Mouse (Mus musculus) neural tube, embryonic 14.5 days (tissue): ENCODE results near the gene Rabep2. TPM values are rescaled to one million over a fixed set of nuclear protein-coding genes. Genes with fewer than 3 reads are reported as not detected.

Experiments used
- ATAC-seq: fragments of 200-750 bp; cut with Nextera tagmentation; 2 replicates; pipeline ENCODE4 v1.8.0; 2017; ENCODE audit warnings: low read depth, mild to moderate bottlenecking, moderate TSS enrichment, moderate library complexity
- H3K27ac ChIP-seq: fragments of 300-500 bp; sonication (generic); 2 replicates; pipeline ENCODE4 v1.5.1; 2014; ENCODE audit warnings: low read depth, mild to moderate bottlenecking, control low read depth, low read length, moderate library complexity, mixed read lengths
- H3K27me3 ChIP-seq: fragments of 300-500 bp; sonication (generic); 2 replicates; pipeline ENCODE4 v1.6.1; 2014; ENCODE audit warnings: low read length; ENCODE audit not compliant: control insufficient read depth, insufficient read depth
- H3K36me3 ChIP-seq: fragments of 300-500 bp; sonication (generic); 2 replicates; pipeline ENCODE4 v1.6.1; 2014; ENCODE audit warnings: low read length, mixed read lengths; ENCODE audit not compliant: control insufficient read depth, insufficient read depth
- H3K4me1 ChIP-seq: fragments of 300-500 bp; sonication (generic); 2 replicates; pipeline ENCODE4 v1.6.1; 2014; ENCODE audit warnings: low read length; ENCODE audit not compliant: control insufficient read depth, insufficient read depth
- H3K4me2 ChIP-seq: fragments of 300-500 bp; sonication (generic); 2 replicates; pipeline ENCODE4 v1.6.1; 2014; ENCODE audit warnings: mild to moderate bottlenecking, low read depth, low read length, control low read depth
- H3K4me3 ChIP-seq: fragments of 300-500 bp; sonication (generic); 2 replicates; pipeline ENCODE4 v1.5.1; 2014; ENCODE audit warnings: low read depth, low read length, control low read depth, mixed read lengths
- H3K9ac ChIP-seq: fragments of 300-500 bp; sonication (generic); replicated peaks from 2 replicates; pipeline ENCODE4 v1.6.1; 2014; ENCODE audit warnings: low read depth, mild to moderate bottlenecking, control low read depth, low read length, mixed read lengths
- H3K9me3 ChIP-seq: fragments of 300-500 bp; sonication (generic); 2 replicates; pipeline ENCODE4 v1.6.1; 2016; ENCODE audit warnings: low read length; ENCODE audit not compliant: control insufficient read depth
- WGBS: fragments of 180-500 bp; shearing (Covaris S2); extraction: QIAGEN DNeasy Blood & Tissue Kit; methylation state at CpG from one replicate; pipeline ENCODE4 v1.1.7; 2014; 5-methylcytosine and 5-hydroxymethylcytosine counted together
- polyA plus RNA-seq: library from polyadenylated mRNA; unstranded; fragments of >200 nt; fragmentation: Nextera tagmentation; extraction: Ambion mirVana; gene quantifications from 2 replicates; pipeline ENCODE4 v1.2.1, GENCODE M21; 2014

Gene Rabep2
- polyA plus RNA-seq, 1 experiment from 2014 or later = 19.8 TPM

DNA sequence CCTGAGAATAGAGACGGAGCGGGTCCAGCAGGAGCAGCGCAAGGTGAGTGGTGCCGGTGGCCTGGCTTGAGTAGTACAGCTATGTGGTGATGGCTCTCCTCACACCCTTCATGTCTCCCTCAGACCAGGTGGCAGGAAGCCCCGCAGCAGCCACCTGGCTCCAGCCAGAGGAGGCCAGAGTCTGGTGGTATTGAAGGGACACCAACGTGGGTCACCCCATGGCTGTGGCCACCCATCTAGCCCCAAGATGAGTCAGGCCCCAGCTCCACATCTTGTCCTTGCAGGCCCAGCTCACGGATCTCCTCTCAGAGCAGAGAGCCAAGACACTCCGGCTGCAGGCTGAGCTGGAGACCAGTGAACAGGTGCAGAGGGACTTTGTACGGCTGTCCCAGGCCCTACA is 16.0 kb downstream of the Rabep2 start:
- peaks cover 13% of the 10 kb centered on the region for H3K36me3 ChIP-seq
- H3K4me2 ChIP-seq = no peak overlapping the region
- H3K27ac ChIP-seq = no peak overlapping the region
- H3K4me1 ChIP-seq = no peaks in the 10 kb centered on the region
- ATAC-seq = no peak
- H3K9me3 ChIP-seq = no peaks in the 10 kb centered on the region
- no peaks in the 10 kb centered on the region for H3K27me3 ChIP-seq
- H3K4me3 ChIP-seq = no peak overlapping the region
- H3K9ac ChIP-seq = no peak overlapping the region
- 95% methylated on average over 9 of the region's 9 CpGs for WGBS

GRCm38 (mm10) chr7:126445104-126445815 is 16.7 kb downstream of the Rabep2 start:
- no peak overlapping the region for H3K9ac ChIP-seq
- WGBS = 93% methylated on average over 15 of the region's 15 CpGs
- no peak for ATAC-seq
- H3K4me2 ChIP-seq = no peak overlapping the region
- H3K27ac ChIP-seq = no peak overlapping the region
- H3K27me3 ChIP-seq = no peaks in the 10 kb centered on the region
- no peaks in the 10 kb centered on the region for H3K9me3 ChIP-seq
- H3K4me1 ChIP-seq = no peaks in the 10 kb centered on the region
- H3K4me3 ChIP-seq = no peak overlapping the region
- H3K36me3 ChIP-seq = peaks cover 13% of the 10 kb centered on the region

GRCm38 (mm10) chr7:126446217-126446616 is 17.7 kb downstream of the Rabep2 start:
- peaks cover 13% of the 10 kb centered on the region for H3K36me3 ChIP-seq
- H3K27me3 ChIP-seq = no peaks in the 10 kb centered on the region

DNA sequence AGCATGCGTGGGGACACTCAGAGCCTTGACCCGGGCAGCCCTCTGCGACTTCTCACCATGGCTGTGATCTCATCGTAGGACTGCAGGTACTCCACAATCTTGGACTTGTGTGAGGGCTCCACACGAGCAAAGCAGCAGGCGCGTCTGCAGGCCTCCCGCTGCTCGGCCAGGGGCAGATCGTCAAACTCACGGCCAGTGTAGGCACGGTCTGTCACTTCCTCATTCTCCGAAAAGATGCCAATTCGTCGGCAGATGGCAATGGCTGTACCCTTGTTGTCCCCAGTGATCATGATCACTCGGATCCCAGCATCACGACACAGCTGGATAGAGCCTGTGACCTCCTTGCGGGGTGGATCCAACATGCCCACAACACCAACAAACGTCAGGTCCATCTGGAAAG is 19.9 kb downstream of the Rabep2 start:
- 90% methylated on average over 19 of the region's 19 CpGs for WGBS

More at GRCm38 (mm10) chr7:126446217-126446616, 17.7 kb downstream of the Rabep2 start:
- no peak for ATAC-seq
- H3K27ac ChIP-seq = no peak overlapping the region
- H3K4me3 ChIP-seq = no peak overlapping the region
- no peaks in the 10 kb centered on the region for H3K9me3 ChIP-seq
- H3K4me2 ChIP-seq = no peak overlapping the region
- WGBS = 90% methylated on average over 21 of the region's 21 CpGs
- H3K4me1 ChIP-seq = no peaks in the 10 kb centered on the region
- H3K9ac ChIP-seq = no peak overlapping the region

GRCm38 (mm10) chr7:126449991-126450390 is 21.4 kb downstream of the Rabep2 start:
- no peaks in the 10 kb centered on the region for H3K9me3 ChIP-seq
- WGBS = 94% methylated on average over 18 of the region's 18 CpGs
- H3K4me1 ChIP-seq = no peaks in the 10 kb centered on the region
- ATAC-seq = no peak
- H3K9ac ChIP-seq = no peak overlapping the region
- no peaks in the 10 kb centered on the region for H3K27me3 ChIP-seq
- H3K4me3 ChIP-seq = no peak overlapping the region
- H3K4me2 ChIP-seq = no peak overlapping the region
- no peak overlapping the region for H3K27ac ChIP-seq
- peaks cover 3% of the 10 kb centered on the region; the same call in 1 of the 2 replicates for H3K36me3 ChIP-seq

More for the DNA sequence above, 19.9 kb downstream of the Rabep2 start:
- ATAC-seq = no peak
- no peak overlapping the region for H3K4me2 ChIP-seq
- H3K4me3 ChIP-seq = no peak overlapping the region
- H3K27me3 ChIP-seq = no peaks in the 10 kb centered on the region
- no peaks in the 10 kb centered on the region for H3K9me3 ChIP-seq
- H3K27ac ChIP-seq = no peak overlapping the region
- H3K9ac ChIP-seq = no peak overlapping the region
- no peaks in the 10 kb centered on the region for H3K4me1 ChIP-seq
- H3K36me3 ChIP-seq = peaks cover 13% of the 10 kb centered on the region

DNA sequence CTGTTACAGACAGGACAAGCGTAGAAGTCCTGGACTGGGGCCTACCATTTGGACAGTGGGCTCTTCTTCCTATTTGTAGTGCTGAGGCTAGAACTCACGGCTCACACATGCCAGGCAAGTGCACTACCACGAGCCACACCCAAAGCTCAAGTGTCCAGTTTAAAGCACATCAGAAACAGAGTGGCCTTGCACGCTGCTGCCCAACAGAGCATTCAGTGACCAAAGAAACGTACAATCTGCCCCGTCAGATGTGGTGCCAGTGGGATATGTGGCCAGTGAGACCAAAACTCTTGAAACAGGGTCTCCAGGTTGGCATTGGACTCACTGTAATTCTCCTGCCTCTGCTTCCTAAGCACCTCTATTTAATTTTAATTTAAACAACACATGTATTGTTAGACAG is 22.1 kb downstream of the Rabep2 start:
- Histone ChIP-seq H3K27me3 (no peaks in the 10 kb centered on the region), H3K4me2 (no peak overlapping the region), H3K27ac (no peak overlapping the region), H3K4me1 (no peaks in the 10 kb centered on the region), H3K9me3 (no peaks in the 10 kb centered on the region), H3K9ac (no peak overlapping the region), H3K36me3 (peaks cover 3% of the 10 kb centered on the region; the same call in 1 of the 2 replicates), H3K4me3 (no peak overlapping the region)
- 94% methylated on average over 6 of the region's 6 CpGs for WGBS
- no peak for ATAC-seq

- Histone ChIP-seq H3K27me3 (no peaks in the 10 kb centered on the region), H3K4me3 (no peak overlapping the region), H3K4me1 (no peaks in the 10 kb centered on the region), H3K9me3 (no peaks in the 10 kb centered on the region), H3K27ac (no peak overlapping the region), H3K36me3 (peaks cover 3% of the 10 kb centered on the region; the same call in 1 of the 2 replicates), H3K4me2 (no peak overlapping the region), H3K9ac (no peak overlapping the region)
- 94% methylated on average over 3 of the region's 3 CpGs for WGBS
- no peak for ATAC-seq
Observed at GRCm38 (mm10) chr7:126452244-126452643, 23.7 kb downstream of the Rabep2 start.

DNA sequence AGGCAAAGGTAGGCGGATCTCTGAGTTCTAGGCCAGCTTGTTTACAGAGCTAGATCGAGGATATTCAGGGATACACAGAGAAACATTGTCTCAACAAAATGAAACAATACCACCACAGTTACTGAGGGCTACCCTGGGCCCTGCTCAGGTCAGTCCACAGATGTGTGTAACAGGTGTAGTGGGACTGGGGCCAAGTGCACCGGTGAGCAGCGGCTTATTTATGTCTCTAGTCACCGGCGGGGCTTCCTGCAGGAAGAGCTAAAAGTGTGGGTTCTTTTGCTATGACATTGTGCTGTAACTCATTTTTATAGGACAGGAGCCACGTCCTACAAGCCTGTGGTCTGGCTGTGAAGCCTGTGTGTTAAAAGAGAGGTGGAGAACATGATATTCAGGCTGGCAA is 25.3 kb downstream of the Rabep2 start:
- H3K27me3 ChIP-seq = no peaks in the 10 kb centered on the region
- no peak overlapping the region for H3K4me2 ChIP-seq
- H3K4me3 ChIP-seq = no peak overlapping the region
- no peaks in the 10 kb centered on the region for H3K9me3 ChIP-seq
- H3K36me3 ChIP-seq = no peaks in the 10 kb centered on the region
- no peak for ATAC-seq
- 59% methylated on average over 7 of the region's 7 CpGs for WGBS
- no peaks in the 10 kb centered on the region for H3K4me1 ChIP-seq
- no peak overlapping the region for H3K27ac ChIP-seq
- no peak overlapping the region for H3K9ac ChIP-seq

DNA sequence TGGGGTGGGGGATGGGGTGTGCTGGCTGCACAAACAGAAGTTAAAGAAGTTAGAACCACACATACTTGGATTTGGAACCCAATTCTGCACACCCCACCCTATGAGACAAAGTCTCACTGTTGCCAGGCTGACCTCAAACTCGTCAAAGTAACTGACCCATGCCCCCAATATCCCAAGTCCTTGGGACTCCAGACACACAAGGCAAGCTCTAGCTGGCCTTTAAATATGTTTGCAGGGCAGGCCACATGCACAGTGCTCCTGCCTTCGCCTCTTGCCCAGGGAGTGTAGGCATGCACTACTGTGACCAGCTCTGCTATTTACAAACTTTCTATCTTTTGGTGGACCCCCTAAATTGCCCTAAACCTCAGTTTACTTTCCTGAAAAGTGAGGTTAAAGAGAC is 26.7 kb downstream of the Rabep2 start:
- no peaks in the 10 kb centered on the region for H3K4me1 ChIP-seq
- no peak overlapping the region for H3K4me3 ChIP-seq
- 75% methylated on average over 2 of the region's 2 CpGs for WGBS
- no peak for ATAC-seq
- H3K27ac ChIP-seq = no peak overlapping the region
- H3K9ac ChIP-seq = no peak overlapping the region
- no peak overlapping the region for H3K4me2 ChIP-seq
- H3K27me3 ChIP-seq = no peaks in the 10 kb centered on the region
- H3K36me3 ChIP-seq = no peaks in the 10 kb centered on the region
- no peaks in the 10 kb centered on the region for H3K9me3 ChIP-seq
